Mouse (Mus musculus) ovary, postnatal 10 days (tissue): Measurements from ENCODE around the gene 1110017D15Rik.

Experiments
- DNase-seq: peaks from one replicate; pipeline ENCODE4 v3.0.0; 2022; ENCODE audit warnings: low spot score

Gene 1110017D15Rik

DNA sequence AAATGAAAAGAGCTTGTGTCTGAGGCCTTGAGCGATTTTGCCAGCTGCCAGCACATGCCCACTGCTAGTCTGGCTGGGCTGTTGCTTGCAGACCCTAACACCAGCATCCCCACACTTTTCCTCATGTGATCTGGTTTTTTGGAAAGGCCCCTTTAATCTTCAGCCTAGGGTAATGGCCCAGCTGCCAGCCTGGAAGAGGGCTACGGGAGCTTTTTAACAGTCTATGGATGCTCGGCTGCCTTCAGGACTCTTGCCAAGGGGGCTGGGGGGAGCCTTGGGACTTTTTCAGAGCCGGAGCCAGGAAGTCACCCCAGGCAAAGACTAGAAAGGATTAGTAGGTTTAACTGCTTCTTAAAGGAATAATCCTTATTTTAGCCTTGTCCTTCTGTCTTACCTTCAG, 3.8 kb downstream of the 1110017D15Rik start:
- no peak for DNase-seq

DNA sequence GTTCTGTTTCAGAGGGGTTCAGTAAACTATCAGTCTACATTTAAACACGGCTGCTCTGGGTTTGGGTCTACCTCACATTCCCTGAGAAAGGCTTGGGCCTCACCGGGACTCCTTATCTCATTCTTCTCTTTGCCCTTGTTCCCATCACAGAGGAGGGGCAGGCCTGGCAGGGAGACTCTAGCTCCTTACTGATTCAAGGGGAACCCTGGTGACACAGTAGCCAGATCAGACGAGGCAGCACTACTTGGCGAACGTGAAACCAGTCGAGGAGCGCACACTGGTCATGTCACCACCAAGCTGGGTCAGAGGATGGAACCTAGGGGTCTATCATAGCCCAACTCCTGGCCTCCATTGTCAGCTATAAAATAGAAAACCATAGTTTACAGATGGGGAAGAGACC, 9.1 kb downstream of the 1110017D15Rik start:
- no peak for DNase-seq

DNA sequence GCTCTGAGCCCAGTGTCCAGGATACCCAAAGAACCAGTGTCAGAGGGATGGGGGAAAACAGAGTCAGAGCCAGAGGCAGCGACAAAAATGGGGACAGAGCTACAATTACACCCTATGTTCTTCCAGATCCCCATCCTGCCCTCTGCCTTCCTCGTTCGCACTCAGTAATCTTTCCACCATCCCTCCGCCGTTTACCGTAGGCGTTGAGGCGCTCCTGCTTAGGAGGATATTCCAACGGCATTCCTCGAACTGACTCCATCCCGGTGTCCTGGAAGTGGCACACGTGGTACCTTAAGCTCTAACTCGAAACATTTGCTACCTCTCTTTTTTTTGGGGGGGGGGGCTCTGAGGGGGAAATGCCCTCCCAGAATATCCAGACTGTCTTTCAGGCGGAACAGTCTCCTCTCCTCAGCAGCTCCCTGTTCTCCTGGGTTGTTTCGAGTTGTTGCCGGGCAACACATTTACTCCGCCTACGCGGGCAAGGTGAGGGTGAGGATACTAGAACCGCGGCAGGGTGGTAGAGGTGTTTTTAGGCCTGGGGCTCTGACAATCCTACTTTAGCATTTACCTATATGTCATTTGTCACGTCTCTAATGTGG, 9.7 kb downstream of the 1110017D15Rik start:
- DNase-seq, result no peak

DNA sequence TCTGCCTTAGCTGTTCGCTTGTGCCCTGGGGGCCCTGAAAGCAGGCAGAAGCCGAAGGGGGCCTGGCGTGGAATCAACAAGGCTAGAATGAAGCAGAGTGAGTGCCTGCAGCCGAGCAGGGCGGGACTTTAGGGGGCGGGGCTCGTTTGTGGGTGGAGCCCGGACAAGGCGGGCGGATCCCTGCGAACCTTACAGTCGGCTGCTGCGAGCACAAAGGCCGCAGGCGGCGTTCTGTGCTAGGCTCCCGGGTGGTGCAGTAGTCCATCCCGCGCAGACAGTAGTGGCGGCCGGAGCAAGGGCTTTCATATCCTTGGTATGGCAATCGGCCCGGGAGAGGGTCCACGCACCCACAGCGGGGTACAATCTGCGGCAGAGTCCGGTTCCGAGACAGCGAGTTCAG, 10.2 kb downstream of the 1110017D15Rik start:
- DNase-seq, result peak; percentile 67

DNA sequence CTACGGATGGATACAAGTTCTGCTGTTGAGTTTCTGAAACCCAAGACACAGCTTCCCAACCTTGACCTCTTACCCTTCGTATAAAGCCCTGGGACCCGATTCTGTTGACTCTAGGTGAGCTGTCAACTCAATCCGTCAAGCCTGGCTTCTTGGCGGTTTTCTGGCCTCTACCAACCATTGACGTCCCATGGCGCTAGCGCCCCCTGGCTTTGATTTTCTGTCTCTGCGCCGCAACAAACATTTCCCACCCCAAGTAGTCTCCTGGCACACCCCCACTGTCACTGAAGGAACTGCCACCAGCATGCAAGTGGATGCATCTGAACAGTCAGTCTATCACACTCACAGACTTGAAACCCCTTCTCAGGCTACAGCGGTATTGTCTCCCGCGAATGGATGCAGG, 11.0 kb downstream of the 1110017D15Rik start:
- DNase-seq, result no peak

DNA sequence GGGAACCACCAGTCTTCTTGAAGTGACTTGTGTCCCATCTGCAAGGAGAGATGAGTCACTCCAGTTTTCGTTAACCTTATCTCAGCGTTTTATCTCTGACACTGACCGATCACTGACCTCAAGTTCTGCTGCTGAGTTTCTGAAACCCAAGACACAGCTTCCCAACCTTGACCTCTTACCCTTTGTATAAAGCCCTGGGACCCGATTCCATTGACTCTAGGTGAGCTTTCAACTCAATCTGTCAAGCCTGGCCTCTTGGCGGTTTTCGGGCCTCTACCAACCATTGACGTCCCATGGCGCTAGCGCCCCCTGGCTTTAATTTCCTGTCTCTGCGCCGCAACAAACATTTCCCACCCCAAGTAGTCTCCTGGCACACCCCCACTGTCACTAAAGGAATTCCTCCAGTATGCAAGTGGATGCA, 12.0 kb downstream of the 1110017D15Rik start:
- no peak for DNase-seq

DNA sequence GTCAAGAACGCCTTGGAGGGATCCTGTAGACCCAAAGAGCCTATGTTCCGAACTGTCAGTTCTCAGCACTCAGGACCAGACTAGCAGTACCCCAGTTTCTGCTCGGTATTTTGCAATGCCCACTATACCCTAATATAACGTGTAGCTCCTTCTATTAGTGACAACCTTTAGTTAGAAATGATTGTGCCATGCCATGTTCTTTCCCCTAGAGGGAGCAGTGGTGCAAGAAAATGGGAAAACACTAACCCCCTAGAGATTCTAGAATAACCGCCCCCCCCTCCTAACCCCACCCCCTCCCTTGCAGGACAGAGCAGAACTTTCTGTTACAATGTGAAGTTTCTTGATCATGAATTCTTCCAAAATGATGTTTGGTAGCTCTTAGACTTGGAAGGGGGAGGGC, 12.8 kb downstream of the 1110017D15Rik start:
- DNase-seq, result no peak

DNA sequence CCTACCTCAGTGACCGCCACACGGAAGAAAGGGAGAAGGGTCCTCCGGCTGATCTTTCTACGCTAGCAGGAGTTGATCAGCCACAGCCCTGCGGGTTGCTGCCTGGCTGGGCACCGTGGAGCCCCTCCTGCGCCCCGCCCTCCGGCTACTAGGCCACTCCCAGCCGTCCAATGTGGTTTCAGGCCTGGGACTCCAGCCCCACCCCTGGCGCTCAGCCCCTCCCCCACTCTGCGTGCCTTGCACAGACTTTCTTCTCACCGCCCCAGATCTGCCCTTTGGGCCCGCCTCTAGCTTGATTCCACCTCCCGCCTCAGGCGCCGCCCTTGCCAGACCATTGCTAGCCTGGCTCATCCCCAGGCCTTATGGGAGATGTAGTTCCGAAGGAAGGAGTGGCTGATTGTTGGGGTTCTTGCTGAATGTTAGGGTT, 14.1 kb downstream of the 1110017D15Rik start, which contains the start of gene AI464131:
Gene AI464131, minus strand, starts transcription at position 91 of the 427 bp plus-strand sequence.
- peak; percentile 88 for DNase-seq

DNA sequence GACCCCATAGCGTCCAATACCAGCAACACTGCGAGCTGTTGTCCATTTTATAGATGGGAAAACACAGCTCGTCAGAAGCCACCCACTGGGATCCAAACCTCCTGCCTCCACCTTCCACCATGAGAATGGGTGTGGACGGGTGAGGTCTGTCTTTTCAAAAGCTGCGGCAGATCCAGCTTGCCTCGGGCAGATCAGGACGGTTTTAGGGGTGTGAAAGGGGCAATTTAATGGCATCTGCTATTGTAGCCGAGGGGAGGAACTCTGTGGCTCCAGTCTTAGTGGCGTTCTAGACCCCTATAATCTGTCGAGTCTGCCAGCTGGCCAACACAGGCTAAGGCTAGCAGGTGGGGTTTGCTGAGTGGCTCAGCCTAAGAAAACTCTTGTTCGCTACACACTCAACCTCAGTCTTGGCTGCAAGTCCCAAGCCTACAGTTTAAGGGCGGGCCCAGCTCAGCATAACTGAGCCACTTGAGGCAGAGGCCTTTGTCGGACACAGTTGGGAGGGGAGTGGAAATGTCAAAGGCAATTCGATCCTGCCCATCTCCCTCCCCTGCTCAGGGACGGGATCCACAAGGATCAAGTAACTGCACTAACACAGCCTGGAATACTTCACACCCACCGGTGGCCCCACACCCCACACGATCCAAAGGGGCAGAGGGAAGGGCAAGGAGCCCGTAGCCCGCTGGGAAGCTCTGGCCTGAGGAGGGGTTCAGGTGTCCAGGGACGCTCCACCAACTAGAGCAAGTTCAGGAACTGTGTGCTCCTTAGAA, 14.8 kb downstream of the 1110017D15Rik start:
- no peak for DNase-seq

DNA sequence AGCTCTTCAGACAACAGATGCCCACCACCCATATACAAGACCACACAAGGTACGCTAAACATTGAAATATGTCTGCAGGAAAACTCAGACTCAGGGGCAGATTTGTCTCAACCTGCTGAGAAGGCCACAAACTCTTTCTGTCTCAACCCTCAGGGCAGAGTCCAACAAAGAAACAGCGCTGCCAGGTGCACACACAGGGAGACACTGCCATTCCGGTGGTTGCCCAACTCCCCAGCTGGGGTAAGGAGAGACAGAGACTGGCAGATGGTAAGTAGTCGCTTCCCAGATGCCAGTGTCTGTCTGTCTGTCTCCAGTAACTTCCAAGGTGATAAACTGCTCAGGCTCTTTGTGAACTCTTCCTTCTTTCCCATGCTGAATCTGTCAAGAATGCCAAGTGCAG, 16.3 kb downstream of the 1110017D15Rik start:
- no peak for DNase-seq

DNA sequence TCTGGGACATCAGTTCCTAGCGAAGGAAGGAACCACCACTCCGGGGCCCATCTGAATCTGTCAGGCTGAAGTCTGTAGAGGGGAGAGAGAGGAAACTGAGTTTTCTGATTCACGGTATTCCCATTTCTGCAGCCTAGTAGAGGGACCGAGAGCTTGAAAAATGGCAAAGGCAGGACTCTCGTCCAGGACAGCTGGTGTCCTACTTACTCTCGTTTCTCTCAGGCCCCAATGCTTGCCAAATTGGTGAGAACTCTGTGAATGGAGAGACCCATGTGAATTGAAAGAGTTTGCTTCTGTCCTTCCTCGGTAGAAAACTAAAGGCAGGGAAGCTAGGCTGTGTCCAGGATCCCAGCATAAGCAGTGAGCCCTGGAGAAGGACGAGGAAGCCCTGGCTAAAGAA, 17.5 kb downstream of the 1110017D15Rik start:
- DNase-seq, result no peak

DNA sequence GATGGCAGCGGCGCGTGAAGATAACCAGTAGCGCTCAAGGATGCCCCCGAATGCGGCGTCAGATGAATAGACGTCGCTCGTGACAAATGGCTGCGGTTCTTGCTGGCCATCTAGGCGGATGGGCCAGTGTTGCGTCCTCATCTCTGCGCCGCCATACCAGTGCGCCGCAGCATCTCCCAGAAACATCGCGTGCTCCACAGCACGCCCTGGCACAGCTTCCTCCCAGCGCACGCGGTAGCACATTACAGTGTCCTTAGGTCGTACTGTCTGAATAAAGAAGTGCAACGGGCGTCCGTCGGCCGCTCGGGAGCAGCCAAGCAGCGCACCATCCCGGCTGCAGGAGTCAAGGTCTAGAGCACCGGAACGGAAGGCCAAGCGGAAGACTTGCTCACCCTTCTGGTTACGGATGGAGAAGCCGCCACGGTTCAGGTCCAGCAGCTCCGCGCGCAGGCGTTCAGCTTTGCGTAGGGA, 18.2 kb downstream of the 1110017D15Rik start:
- DNase-seq, result no peak

DNA sequence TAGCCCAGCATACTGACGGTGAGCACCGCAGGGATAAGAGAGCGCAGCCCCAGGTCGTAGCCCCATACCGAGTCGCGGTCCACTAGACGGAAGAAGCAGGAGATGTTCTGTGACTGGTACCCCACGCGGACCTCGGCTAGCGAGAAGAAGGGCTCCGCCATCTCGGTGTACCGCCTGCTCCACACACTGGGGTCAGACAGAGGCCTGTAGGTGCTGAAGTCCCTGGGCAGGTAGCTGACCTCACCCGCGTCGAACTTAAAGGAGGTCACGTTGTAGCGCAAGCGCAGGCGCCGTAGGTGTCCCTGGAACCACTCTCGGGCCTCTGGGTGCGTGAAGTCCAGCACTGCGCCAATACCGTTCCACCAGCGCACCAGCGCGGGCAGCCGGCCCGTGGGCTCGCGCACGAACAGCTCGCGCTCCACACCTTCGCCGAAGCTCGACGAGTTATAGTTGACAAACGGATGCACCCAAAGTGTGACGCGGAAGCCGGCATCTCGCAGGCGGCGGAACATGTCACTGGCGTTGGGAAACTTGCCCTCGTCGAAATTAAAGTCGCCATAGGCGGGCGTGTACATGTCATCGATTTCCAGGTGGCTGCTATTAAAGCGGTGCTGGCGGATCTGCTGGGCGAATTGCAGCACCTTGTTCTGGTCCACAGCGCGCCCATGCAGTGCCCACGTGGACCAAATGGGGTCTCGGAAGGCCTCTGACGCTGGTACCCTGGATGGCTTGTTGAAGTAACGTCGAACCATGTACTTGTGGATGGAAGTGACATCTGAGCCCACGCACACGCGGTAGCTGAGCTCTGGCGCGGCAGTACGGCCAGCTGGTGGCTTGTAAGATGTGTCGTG, 18.9 kb downstream of the 1110017D15Rik start:
- DNase-seq, result no peak

DNA sequence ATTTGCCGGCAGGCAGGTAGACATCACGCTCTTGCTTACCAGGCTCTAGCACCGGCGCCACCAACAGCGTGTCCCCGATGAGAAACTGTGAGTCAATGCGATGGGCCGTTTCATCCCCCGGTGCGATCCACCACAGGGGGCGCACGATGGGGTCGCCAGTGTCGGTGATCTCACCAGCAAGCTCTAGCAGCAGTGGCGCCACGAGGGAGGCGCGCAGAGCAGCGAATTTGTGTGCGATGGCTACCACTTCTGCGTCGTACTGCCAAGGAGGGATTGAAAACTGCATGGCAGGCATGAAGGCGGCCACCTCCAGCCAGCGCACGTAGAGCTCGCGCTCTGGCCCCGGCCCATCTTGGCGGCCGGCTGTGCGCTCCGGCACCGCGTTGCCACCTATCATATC, 19.6 kb downstream of the 1110017D15Rik start:
- no peak for DNase-seq

DNA sequence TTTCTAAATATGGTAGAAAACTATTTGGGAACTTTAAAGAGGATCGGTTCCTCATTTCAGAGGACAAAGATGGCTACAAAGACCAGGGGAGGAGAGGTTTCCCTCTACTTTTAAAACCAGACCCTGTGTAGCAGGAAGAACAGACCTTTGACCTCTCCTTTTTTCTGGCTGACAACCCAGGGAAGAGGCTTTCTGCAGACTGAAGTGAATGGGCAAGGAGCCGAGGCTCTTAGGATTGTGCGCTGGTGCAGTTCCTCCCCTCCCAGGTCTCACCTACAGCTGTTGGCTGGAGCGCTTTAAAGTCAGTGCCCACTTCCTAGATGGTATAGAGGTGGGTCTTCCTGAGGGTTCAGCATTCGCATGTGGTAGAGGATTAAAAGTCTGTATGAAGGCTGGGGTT, 20.1 kb downstream of the 1110017D15Rik start:
- no peak for DNase-seq

DNA sequence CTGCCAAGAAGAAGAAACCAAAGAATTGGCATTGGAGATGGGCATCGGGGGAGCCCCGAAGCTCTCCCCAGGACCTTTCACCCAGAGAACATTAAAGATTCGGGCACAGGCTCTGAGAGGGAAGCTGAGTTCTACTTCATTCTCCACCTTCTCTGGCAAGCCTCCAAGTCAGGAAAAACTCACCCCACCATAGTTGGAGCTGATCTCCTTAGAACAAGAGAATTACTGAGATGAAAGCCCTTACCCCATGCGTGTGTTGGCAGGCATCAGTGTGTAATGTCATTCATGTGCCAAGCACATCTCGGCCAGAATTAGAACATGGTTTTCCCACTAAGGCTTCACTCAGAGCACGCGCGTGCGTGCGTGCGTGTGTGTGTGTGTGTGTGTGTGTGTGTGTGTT, 21.3 kb downstream of the 1110017D15Rik start:
- no peak for DNase-seq

DNA sequence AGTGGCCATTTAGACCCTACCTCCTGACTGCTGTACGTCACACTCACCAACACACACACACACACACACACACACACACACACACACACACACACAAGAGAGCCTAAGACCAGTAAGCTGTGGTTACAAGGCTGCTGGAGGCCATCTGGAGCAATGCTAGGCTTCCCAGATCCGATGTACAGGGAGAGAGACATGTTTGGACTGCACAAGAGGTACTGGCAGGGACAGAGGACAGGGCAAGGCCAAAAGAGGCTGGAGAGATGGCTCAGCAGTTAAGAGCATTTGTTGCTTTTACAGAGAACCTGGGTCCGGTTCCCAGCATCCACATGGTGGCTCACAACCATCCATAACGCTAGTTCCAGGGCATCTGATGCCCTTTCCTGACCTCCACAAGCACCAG, 22.1 kb downstream of the 1110017D15Rik start:
- no peak for DNase-seq

DNA sequence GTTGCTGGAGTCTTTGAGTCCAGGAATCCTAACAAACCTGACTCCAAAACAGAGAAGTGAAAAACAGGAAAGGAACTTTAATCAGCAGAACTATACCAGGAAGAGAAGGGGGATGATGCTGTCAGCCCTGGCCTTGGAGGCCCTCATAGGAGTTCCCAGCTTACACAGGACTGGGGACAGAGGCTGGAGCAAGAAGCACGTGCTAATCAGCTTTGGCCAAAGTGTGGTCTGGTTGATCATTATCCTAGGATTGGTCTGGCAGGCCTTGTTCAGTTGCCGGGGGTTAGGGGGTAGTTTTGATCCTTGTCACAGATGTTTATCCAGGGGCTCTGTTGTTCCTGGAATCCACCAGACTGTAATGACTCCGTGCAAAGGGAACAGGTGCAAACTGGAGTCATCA, 22.8 kb downstream of the 1110017D15Rik start:
- no peak for DNase-seq

DNA sequence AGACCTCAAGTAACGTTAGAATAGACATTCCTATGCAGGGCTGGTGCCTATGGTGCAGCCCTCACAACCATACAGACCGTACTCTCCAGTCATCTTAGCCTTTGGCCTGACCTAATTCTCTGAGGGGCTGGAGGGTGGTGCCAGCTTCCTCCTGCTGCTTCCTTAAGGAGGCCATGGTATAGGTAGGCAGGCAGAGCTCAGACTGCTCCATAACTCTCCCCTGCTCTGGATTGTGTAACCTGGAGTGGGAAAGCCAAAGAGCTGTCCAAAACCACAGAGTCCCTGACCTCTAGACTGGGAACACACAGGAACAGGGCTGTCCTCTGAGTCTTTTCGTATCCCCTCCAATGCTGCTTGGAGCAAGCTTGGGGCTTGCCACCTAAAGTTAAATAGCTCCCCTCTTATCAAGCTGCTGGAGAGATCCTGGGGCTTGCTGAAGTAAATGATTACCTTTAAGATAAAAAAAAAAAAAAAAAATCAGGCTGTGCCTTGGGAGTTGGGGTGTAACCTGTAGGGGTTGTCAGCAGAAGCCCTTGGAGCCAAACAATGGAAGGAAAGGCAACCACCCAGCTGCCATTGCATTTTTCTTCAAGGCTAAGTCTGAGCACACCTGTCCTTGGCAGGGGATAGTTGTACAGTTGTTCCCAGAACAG, 23.5 kb downstream of the 1110017D15Rik start:
- DNase-seq, result no peak

DNA sequence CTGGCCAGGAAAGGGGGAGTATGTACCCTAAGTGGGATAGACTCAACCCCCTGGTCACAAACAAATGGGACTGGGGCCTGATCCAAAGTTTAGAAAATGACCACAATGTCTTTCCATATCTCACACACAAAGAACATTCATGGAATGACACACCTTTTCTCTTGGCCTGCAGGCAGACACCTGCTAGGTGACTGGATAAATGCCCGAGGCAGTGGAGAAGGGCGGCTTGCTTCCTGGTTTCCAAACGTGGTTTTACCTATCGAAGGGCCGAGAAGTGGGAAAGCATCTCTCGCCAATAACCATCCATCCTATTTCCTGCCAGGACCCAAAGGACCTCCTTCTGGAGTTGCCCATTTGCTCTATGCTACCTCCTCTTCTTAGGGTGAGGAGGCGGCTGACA, 24.2 kb downstream of the 1110017D15Rik start:
- DNase-seq, result no peak

DNA sequence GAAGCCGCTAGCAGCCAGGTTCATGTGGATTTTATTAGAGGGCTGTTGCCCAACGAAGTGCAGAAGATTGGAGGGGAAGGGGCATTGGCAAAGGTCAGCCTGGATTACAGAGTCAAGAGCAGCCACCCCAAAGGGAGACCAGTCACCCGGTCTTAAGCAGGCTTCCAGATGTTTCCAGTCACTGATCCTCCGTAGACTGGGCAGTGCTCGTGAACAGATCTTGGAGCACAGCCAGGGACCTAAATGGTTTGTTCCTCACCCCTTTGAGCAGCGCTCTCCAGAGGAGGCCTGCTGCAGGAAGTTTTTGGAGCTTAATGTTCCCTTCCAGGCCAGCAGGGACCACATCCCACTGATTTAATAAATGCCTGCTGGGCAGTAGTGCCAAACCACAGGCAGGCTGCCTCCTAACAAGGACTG, 35.5 kb downstream of the 1110017D15Rik start:
- DNase-seq, result no peak

DNA sequence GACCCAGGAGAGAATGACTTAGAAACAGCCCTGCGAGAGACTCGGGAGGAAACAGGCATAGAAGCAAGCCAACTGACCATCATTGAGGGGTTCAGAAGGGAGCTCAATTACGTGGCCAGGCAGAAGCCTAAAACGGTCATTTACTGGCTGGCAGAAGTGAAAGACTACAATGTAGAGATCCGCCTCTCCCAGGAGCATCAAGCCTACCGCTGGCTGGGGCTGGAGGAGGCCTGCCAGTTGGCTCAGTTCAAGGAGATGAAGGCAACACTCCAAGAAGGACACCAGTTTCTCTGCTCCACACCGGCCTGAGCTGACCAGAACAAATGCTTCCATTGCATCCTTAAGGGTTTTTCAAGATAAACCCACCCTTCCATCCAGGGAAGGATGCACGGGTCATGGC, 36.9 kb downstream of the 1110017D15Rik start:
- no peak for DNase-seq
